Mouse (Mus musculus) G1E (cell line): Measurements from ENCODE around the gene Gm884.

Source experiments
- CTCF ChIP-seq: IDR thresholded peaks from 2 replicates; pipeline ENCODE4 v1.5.1; 2012; ENCODE audit warnings: low read depth, low read length, inconsistent platforms, mixed read lengths
- GATA1 ChIP-seq: IDR thresholded peaks from 2 replicates; pipeline ENCODE4 v1.6.1; 2012; ENCODE audit warnings: borderline replicate concordance, low read length, inconsistent platforms, mixed read lengths
- POLR2AphosphoS5 ChIP-seq: IDR thresholded peaks from 2 replicates; pipeline ENCODE4 v1.6.1; 2012; ENCODE audit warnings: low read depth, low read length, inconsistent platforms; ENCODE audit not compliant: insufficient replicate concordance
- TAL1 ChIP-seq: conservative IDR thresholded peaks from 2 replicates; pipeline ENCODE4 v1.6.1; 2012; ENCODE audit warnings: low read depth, low read length, inconsistent platforms, mixed read lengths

GRCm38 (mm10) chr11:103661863-103662262 is 40.9 kb upstream of the Gm884 start:
- TF ChIP-seq GATA1, result no peak
- TF ChIP-seq CTCF, result no peak
- no peak for TF ChIP-seq POLR2AphosphoS5
- TF ChIP-seq TAL1, result no peak
